Mouse (Mus musculus) kidney, embryonic 16.5 days (tissue): Measurements from ENCODE around the gene Dnah8. TPM values are rescaled to one million over a fixed set of nuclear protein-coding genes. Genes with fewer than 3 reads are reported as not detected.

ENCODE experiments used
- polyA plus RNA-seq: library from polyadenylated mRNA; unstranded; fragments of >200 nt; fragmentation: Nextera tagmentation; extraction: Ambion mirVana; gene quantifications from 2 replicates; pipeline ENCODE4 v1.2.1, GENCODE M21; 2015

Gene Dnah8
- polyA plus RNA-seq, 1 experiment from 2014 or later, result 1.2 TPM

Other genes with a start within 250 kb of the Dnah8 start
- 58.0 and 58.3 TPM in 2 replicates for gene Btbd9, start 47.9 kb upstream of the Dnah8 start, polyA plus RNA-seq
- 216 and 222 TPM in 2 replicates for gene Glo1, start 2.5 kb downstream of the Dnah8 start, polyA plus RNA-seq